Mouse (Mus musculus) limb, embryonic 14.5 days (tissue): ENCODE measurements around the gene Rptor. TPM values are rescaled to one million over a fixed set of nuclear protein-coding genes. Genes with fewer than 3 reads are reported as not detected.

Experiments used
- ATAC-seq: fragments of 200-750 bp; cut with Nextera tagmentation; 2 replicates; pipeline ENCODE4 v1.8.0; 2017; ENCODE audit warnings: low read depth, moderate number of reproducible peaks, moderate TSS enrichment; ENCODE audit not compliant: low FRiP score
- DNase-seq: peaks from one replicate; pipeline ENCODE4 v3.0.0-alpha.2; 2015; ENCODE audit warnings: low spot score
- H3K27ac ChIP-seq: fragments of 300-500 bp; sonication (generic); replicated peaks from 2 replicates; pipeline ENCODE4 v1.5.1; 2014; ENCODE audit warnings: low read depth, mild to moderate bottlenecking, low read length, moderate library complexity, mixed read lengths
- H3K27me3 ChIP-seq: fragments of 300-500 bp; sonication (generic); 2 replicates; pipeline ENCODE4 v1.6.1; 2014; ENCODE audit warnings: low read length, mixed read lengths; ENCODE audit not compliant: control insufficient read depth, insufficient read depth
- H3K36me3 ChIP-seq: fragments of 300-500 bp; sonication (generic); 2 replicates; pipeline ENCODE4 v1.6.1; 2014; ENCODE audit warnings: mild to moderate bottlenecking, low read length, moderate library complexity, mixed read lengths; ENCODE audit not compliant: control insufficient read depth, insufficient read depth
- H3K4me1 ChIP-seq: fragments of 300-500 bp; sonication (generic); 2 replicates; pipeline ENCODE4 v1.6.1; 2014; ENCODE audit warnings: antibody characterized with exemption, low read length, mixed read lengths; ENCODE audit not compliant: control insufficient read depth, insufficient read depth
- H3K4me2 ChIP-seq: fragments of 300-500 bp; sonication (generic); replicated peaks from 2 replicates; pipeline ENCODE4 v1.6.1; 2014; ENCODE audit warnings: low read depth, mild to moderate bottlenecking, low read length, moderate library complexity; ENCODE audit not compliant: severe bottlenecking
- H3K4me3 ChIP-seq: fragments of 300-500 bp; sonication (generic); replicated peaks from 2 replicates; pipeline ENCODE4 v1.5.1; 2014; ENCODE audit warnings: low read length
- H3K9ac ChIP-seq: fragments of 300-500 bp; sonication (generic); 2 replicates; pipeline ENCODE4 v1.6.1; 2014; ENCODE audit warnings: mild to moderate bottlenecking, low read depth, low read length, moderate library complexity; ENCODE audit not compliant: severe bottlenecking
- H3K9me3 ChIP-seq: fragments of 300-500 bp; sonication (generic); 2 replicates; pipeline ENCODE4 v1.6.1; 2016; ENCODE audit warnings: low read length; ENCODE audit not compliant: control insufficient read depth
- POLR2A ChIP-seq: fragments of 200-500 bp; IDR thresholded peaks from 2 replicates; pipeline ENCODE4 v1.8.0; 2012; ENCODE audit warnings: inconsistent platforms, mild to moderate bottlenecking, moderate library complexity, borderline replicate concordance; ENCODE audit not compliant: insufficient read depth, insufficient read length; ENCODE audit errors: extremely low read depth
- WGBS: fragments of 180-500 bp; shearing (Covaris S2); extraction: QIAGEN DNeasy Blood & Tissue Kit; methylation state at CpG from one replicate; pipeline ENCODE4 v1.1.7; 2014; 5-methylcytosine and 5-hydroxymethylcytosine counted together
- polyA plus RNA-seq, 2 experiments: library from polyadenylated mRNA; depleted of rRNA in 1 of 2; stranded (reverse) in 1 of 2; unstranded in 1 of 2; fragments of >200 nt; fragmentation: Nextera tagmentation in 1 of 2; extraction: Ambion mirVana in 1 of 2; gene quantifications; 2 replicates each; pipeline versions ENCODE4 v1.2.1 to v1.2.3; 2012 to 2014

Rptor gene
- polyA plus RNA-seq, 2 experiments = 13.7 to 24.3 TPM

GRCm38 (mm10) chr11:119692911-119693261 is 90.2 kb downstream of the Rptor start:
- Histone ChIP-seq H3K4me3 (no peak overlapping the region), H3K4me1 (peaks cover 9% of the 10 kb centered on the region), H3K9me3 (no peaks in the 10 kb centered on the region), H3K36me3 (no peaks in the 10 kb centered on the region), H3K27me3 (no peaks in the 10 kb centered on the region), H3K4me2 (no peak overlapping the region), H3K27ac (no peak overlapping the region), H3K9ac (no peak overlapping the region)
- WGBS = 82% methylated on average over 1 of the region's 1 CpGs
- no peak for TF ChIP-seq POLR2A
- ATAC-seq (no peak), DNase-seq (no peak)

- H3K9ac ChIP-seq = no peak overlapping the region
- H3K4me2 ChIP-seq = no peak overlapping the region
- H3K9me3 ChIP-seq = no peaks in the 10 kb centered on the region
- no peak overlapping the region for H3K27ac ChIP-seq
- TF ChIP-seq POLR2A = no peak
- no peak overlapping the region for H3K4me3 ChIP-seq
- H3K36me3 ChIP-seq = no peaks in the 10 kb centered on the region
- ATAC-seq (no peak), DNase-seq (no peak)
- 62% methylated on average over 10 of the region's 10 CpGs for WGBS
- H3K4me1 ChIP-seq = peaks cover 9% of the 10 kb centered on the region
- H3K27me3 ChIP-seq = no peaks in the 10 kb centered on the region
These were observed 91.6 kb downstream of the Rptor start for GRCm38 (mm10) chr11:119694146-119694860.

- 84% methylated on average over 2 of the region's 2 CpGs for WGBS
- no peak overlapping the region for H3K4me2 ChIP-seq
- no peak for TF ChIP-seq POLR2A
- H3K4me3 ChIP-seq = no peak overlapping the region
- ATAC-seq = no peak
- no peak overlapping the region for H3K27ac ChIP-seq
- DNase-seq = no peak
- no peaks in the 10 kb centered on the region for H3K36me3 ChIP-seq
- H3K9me3 ChIP-seq = no peaks in the 10 kb centered on the region
- H3K9ac ChIP-seq = no peak overlapping the region
- peaks cover 5% of the 10 kb centered on the region for H3K4me1 ChIP-seq
- no peaks in the 10 kb centered on the region for H3K27me3 ChIP-seq
These were observed 93.7 kb downstream of the Rptor start for GRCm38 (mm10) chr11:119696401-119696800.

GRCm38 (mm10) chr11:119705381-119706066 is 102.8 kb downstream of the Rptor start:
- DNase-seq = no peak
- H3K36me3 ChIP-seq = no peaks in the 10 kb centered on the region
- 88% methylated on average over 4 of the region's 6 CpGs for WGBS
- no peak overlapping the region for H3K4me3 ChIP-seq
- no peaks in the 10 kb centered on the region for H3K9me3 ChIP-seq
- no peaks in the 10 kb centered on the region for H3K27me3 ChIP-seq
- no peak overlapping the region for H3K9ac ChIP-seq
- no peak for TF ChIP-seq POLR2A
- no peak overlapping the region for H3K27ac ChIP-seq
- H3K4me1 ChIP-seq = no peaks in the 10 kb centered on the region
- no peak for ATAC-seq
- H3K4me2 ChIP-seq = no peak overlapping the region

GRCm38 (mm10) chr11:119707259-119707658 is 104.6 kb downstream of the Rptor start:
- WGBS = 83% methylated on average over 1 of the region's 1 CpGs
- no peak overlapping the region for H3K9ac ChIP-seq
- H3K9me3 ChIP-seq = no peaks in the 10 kb centered on the region
- H3K27me3 ChIP-seq = no peaks in the 10 kb centered on the region
- DNase-seq = no peak
- TF ChIP-seq POLR2A = no peak
- H3K4me2 ChIP-seq = no peak overlapping the region
- H3K4me1 ChIP-seq = no peaks in the 10 kb centered on the region
- no peak overlapping the region for H3K4me3 ChIP-seq
- no peak overlapping the region for H3K27ac ChIP-seq
- no peak for ATAC-seq
- H3K36me3 ChIP-seq = no peaks in the 10 kb centered on the region
